Mouse (Mus musculus) heart, embryonic 16.5 days (tissue): ENCODE measurements around the gene Zfp574. TPM values are rescaled to one million over a fixed set of nuclear protein-coding genes. Genes with fewer than 3 reads are reported as not detected.

Experiments used
- ATAC-seq: fragments of 200-750 bp; cut with Nextera tagmentation; replicated peaks from 2 replicates; pipeline ENCODE4 v1.8.0; 2017; ENCODE audit warnings: moderate number of reproducible peaks; ENCODE audit not compliant: insufficient read depth, low FRiP score; ENCODE audit errors: extremely low read depth
- H3K27ac ChIP-seq: fragments of 300-500 bp; sonication (generic); 2 replicates; pipeline ENCODE4 v1.5.1; 2014; ENCODE audit warnings: mild to moderate bottlenecking, low read length, control low read depth, moderate library complexity
- H3K27me3 ChIP-seq: fragments of 300-500 bp; sonication (generic); 2 replicates; pipeline ENCODE4 v1.6.1; 2014; ENCODE audit warnings: low read length, mixed read lengths; ENCODE audit not compliant: control insufficient read depth, insufficient read depth
- H3K36me3 ChIP-seq: fragments of 300-500 bp; sonication (generic); 2 replicates; pipeline ENCODE4 v1.6.1; 2014; ENCODE audit not compliant: control insufficient read depth, insufficient read depth
- H3K4me1 ChIP-seq: fragments of 300-500 bp; sonication (generic); 2 replicates; pipeline ENCODE4 v1.6.1; 2014; ENCODE audit warnings: low read length, mixed read lengths; ENCODE audit not compliant: control insufficient read depth, insufficient read depth
- H3K4me2 ChIP-seq: fragments of 300-500 bp; sonication (generic); 2 replicates; pipeline ENCODE4 v1.6.1; 2014; ENCODE audit warnings: low read depth, mild to moderate bottlenecking, control low read depth, low read length
- H3K4me3 ChIP-seq: fragments of 300-500 bp; sonication (generic); 2 replicates; pipeline ENCODE4 v1.5.1; 2014; ENCODE audit warnings: mild to moderate bottlenecking, control low read depth, low read length
- H3K9ac ChIP-seq: fragments of 300-500 bp; sonication (generic); 2 replicates; pipeline ENCODE4 v1.6.1; 2014; ENCODE audit warnings: low read length, control low read depth
- H3K9me3 ChIP-seq: fragments of 300-500 bp; sonication (generic); replicated peaks from 2 replicates; pipeline ENCODE4 v1.6.1; 2016; ENCODE audit warnings: low read length; ENCODE audit not compliant: control insufficient read depth
- WGBS: fragments of 180-500 bp; shearing (Covaris S2); extraction: QIAGEN DNeasy Blood & Tissue Kit; methylation state at CpG from one replicate; pipeline ENCODE4 v1.1.7; 2014; 5-methylcytosine and 5-hydroxymethylcytosine counted together
- polyA plus RNA-seq: library from polyadenylated mRNA; unstranded; fragments of >200 nt; fragmentation: Nextera tagmentation; extraction: Ambion mirVana; gene quantifications from 2 replicates; pipeline ENCODE4 v1.2.1, GENCODE M21; 2015

Zfp574 gene
- polyA plus RNA-seq, 1 experiment from 2014 or later = 19.6 TPM

- 80% methylated on average over 12 of the region's 12 CpGs for WGBS
- H3K36me3 ChIP-seq = peaks cover 45% of the 10 kb centered on the region
- no peaks in the 10 kb centered on the region for H3K27me3 ChIP-seq
- H3K9me3 ChIP-seq = no peaks in the 10 kb centered on the region
- ATAC-seq = no peak
- H3K4me2 ChIP-seq = no peak overlapping the region
- H3K4me3 ChIP-seq = no peak overlapping the region
- H3K9ac ChIP-seq = no peak overlapping the region
- H3K27ac ChIP-seq = no peak overlapping the region
- H3K4me1 ChIP-seq = peaks cover 23% of the 10 kb centered on the region
These were observed 7.2 kb downstream of the Zfp574 start for GRCm38 (mm10) chr7:25079496-25080026.

GRCm38 (mm10) chr7:25080431-25080830 lies 8.1 kb downstream of the Zfp574 start:
- WGBS = 89% methylated on average over 13 of the region's 13 CpGs
- ATAC-seq = no peak

GRCm38 (mm10) chr7:25082510-25082909 lies 10.1 kb downstream of the Zfp574 start:
- Histone ChIP-seq H3K27ac (no peak overlapping the region), H3K4me2 (no peak overlapping the region), H3K4me3 (no peak overlapping the region), H3K27me3 (no peaks in the 10 kb centered on the region), H3K9ac (no peak overlapping the region), H3K36me3 (peaks cover 45% of the 10 kb centered on the region), H3K9me3 (no peaks in the 10 kb centered on the region), H3K4me1 (peaks cover 20% of the 10 kb centered on the region)
- ATAC-seq = no peak
- WGBS = 83% methylated on average over 4 of the region's 4 CpGs

More at GRCm38 (mm10) chr7:25080431-25080830, 8.1 kb downstream of the Zfp574 start:
- Histone ChIP-seq H3K27ac (no peak overlapping the region), H3K4me2 (no peak overlapping the region), H3K27me3 (no peaks in the 10 kb centered on the region), H3K9ac (no peak overlapping the region), H3K4me1 (peaks cover 23% of the 10 kb centered on the region), H3K36me3 (peaks cover 45% of the 10 kb centered on the region), H3K9me3 (no peaks in the 10 kb centered on the region), H3K4me3 (no peak overlapping the region)

GRCm38 (mm10) chr7:25084621-25085020 lies 12.3 kb downstream of the Zfp574 start:
- H3K27ac ChIP-seq = no peak overlapping the region
- no peaks in the 10 kb centered on the region for H3K9me3 ChIP-seq
- H3K4me1 ChIP-seq = peaks cover 4% of the 10 kb centered on the region
- 48% methylated on average over 5 of the region's 5 CpGs for WGBS
- H3K4me3 ChIP-seq = no peak overlapping the region
- ATAC-seq = no peak
- peaks cover 44% of the 10 kb centered on the region for H3K36me3 ChIP-seq
- H3K9ac ChIP-seq = no peak overlapping the region
- H3K27me3 ChIP-seq = no peaks in the 10 kb centered on the region
- no peak overlapping the region for H3K4me2 ChIP-seq

GRCm38 (mm10) chr7:25086656-25087055 lies 14.3 kb downstream of the Zfp574 start:
- Histone ChIP-seq H3K9ac (no peak overlapping the region), H3K4me1 (peaks cover 4% of the 10 kb centered on the region), H3K27me3 (no peaks in the 10 kb centered on the region; the same call in 1 of the 2 replicates), H3K27ac (no peak overlapping the region), H3K4me2 (no peak overlapping the region), H3K9me3 (no peaks in the 10 kb centered on the region), H3K4me3 (no peak overlapping the region), H3K36me3 (peaks cover 24% of the 10 kb centered on the region)
- WGBS = 51% methylated on average over 3 of the region's 3 CpGs
- ATAC-seq = no peak

- Histone ChIP-seq H3K9ac (no peak overlapping the region), H3K9me3 (no peaks in the 10 kb centered on the region), H3K36me3 (peaks cover 17% of the 10 kb centered on the region), H3K4me3 (no peak overlapping the region), H3K27me3 (no peaks in the 10 kb centered on the region; the same call in 1 of the 2 replicates), H3K27ac (no peak overlapping the region), H3K4me1 (peaks cover 4% of the 10 kb centered on the region), H3K4me2 (no peak overlapping the region)
- WGBS = 67% methylated on average over 10 of the region's 10 CpGs
- ATAC-seq = no peak
These were observed 15.0 kb downstream of the Zfp574 start for GRCm38 (mm10) chr7:25087256-25087912.

GRCm38 (mm10) chr7:25087972-25088371 lies 15.6 kb downstream of the Zfp574 start:
- no peak for ATAC-seq
- no peaks in the 10 kb centered on the region; the same call in 1 of the 2 replicates for H3K27me3 ChIP-seq
- no peak overlapping the region for H3K9ac ChIP-seq
- H3K4me3 ChIP-seq = no peak overlapping the region
- H3K4me1 ChIP-seq = peaks cover 4% of the 10 kb centered on the region
- H3K36me3 ChIP-seq = peaks cover 12% of the 10 kb centered on the region; the same call in 1 of the 2 replicates
- 68% methylated on average over 5 of the region's 5 CpGs for WGBS
- no peak overlapping the region for H3K27ac ChIP-seq
- H3K9me3 ChIP-seq = no peaks in the 10 kb centered on the region
- no peak overlapping the region for H3K4me2 ChIP-seq

- no peak; the same call in 1 of the 2 replicates for ATAC-seq
- 24% methylated on average over 10 of the region's 10 CpGs for WGBS
- Histone ChIP-seq H3K27ac (no peak overlapping the region), H3K9me3 (no peaks in the 10 kb centered on the region), H3K4me1 (peaks cover 6% of the 10 kb centered on the region; the same call in 1 of the 2 replicates), H3K36me3 (peaks cover 8% of the 10 kb centered on the region; the same call in 1 of the 2 replicates), H3K9ac (no peak overlapping the region), H3K4me2 (no peak overlapping the region), H3K27me3 (no peaks in the 10 kb centered on the region; the same call in none of the 2 replicates), H3K4me3 (no peak overlapping the region)
These were observed 16.2 kb downstream of the Zfp574 start for GRCm38 (mm10) chr7:25088531-25088930.

- Histone ChIP-seq H3K9me3 (no peaks in the 10 kb centered on the region), H3K4me1 (peaks cover 6% of the 10 kb centered on the region; the same call in 1 of the 2 replicates), H3K27me3 (no peaks in the 10 kb centered on the region; the same call in none of the 2 replicates), H3K4me3 (no peak overlapping the region), H3K4me2 (no peak overlapping the region), H3K36me3 (peaks cover 3% of the 10 kb centered on the region; the same call in 1 of the 2 replicates), H3K27ac (no peak overlapping the region), H3K9ac (no peak overlapping the region)
- WGBS = 20% methylated on average over 10 of the region's 11 CpGs
- ATAC-seq = no peak
These were observed 16.6 kb downstream of the Zfp574 start for GRCm38 (mm10) chr7:25088968-25089367.
